Mouse (Mus musculus) ovary, adult 18-20 months (tissue): ENCODE results near the gene Gm37240.

Experiments
- DNase-seq: peaks from one replicate; pipeline ENCODE4 v3.0.0; 2022; ENCODE audit warnings: low spot score, mixed read lengths

Gm37240 gene

DNA sequence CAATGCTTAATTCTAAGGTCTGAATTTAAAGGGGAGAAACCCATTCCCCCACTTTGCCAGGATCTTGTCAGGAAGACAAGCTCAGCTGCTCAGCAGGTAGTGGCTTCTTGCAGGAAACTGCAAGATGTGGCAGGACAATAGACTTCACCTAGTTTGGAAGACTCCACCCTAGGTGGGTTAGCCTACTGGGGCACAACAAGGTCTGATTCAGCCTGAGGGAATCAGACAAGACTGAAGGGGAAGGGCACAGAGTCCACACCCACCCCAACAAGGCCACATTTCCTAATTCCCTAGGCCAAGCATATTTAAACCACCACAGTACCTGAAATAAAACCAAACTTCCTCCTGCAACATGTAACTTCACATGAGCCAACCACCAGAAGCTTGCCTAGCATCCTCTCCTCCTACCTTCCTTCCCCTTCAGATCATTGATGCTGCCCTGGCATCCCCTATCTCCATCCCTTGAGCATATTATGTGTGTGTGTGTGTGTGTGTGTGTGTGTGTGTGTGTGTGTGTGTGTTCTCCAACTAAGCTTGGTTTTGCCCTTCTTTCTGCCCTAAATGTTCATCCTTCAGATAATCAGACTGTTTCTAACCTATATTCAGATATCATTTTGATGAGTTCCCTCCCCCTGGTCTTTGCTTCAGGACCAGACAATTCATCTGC, 489.4 kb downstream of the Gm37240 start:
- DNase-seq = no peak

DNA sequence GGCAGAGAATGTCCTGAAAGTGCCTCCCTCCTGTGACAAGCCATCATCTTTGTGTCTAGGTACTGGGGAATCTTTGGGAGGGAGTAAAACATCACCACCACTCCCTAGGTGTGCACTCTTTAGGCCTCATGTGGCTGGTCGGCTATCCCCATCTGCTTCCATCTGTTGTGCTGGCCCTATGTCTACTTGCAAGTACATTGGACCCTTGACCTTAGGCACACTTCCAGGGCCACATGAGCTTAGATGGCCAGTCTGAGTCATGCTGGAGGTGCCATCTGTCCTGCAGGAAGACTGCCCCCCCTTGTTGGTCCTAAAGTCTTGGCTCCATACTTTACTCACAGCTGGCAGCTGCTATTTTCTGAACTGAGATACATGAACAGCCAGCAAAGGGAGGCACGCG, 493.9 kb downstream of the Gm37240 start:
- DNase-seq = no peak

DNA sequence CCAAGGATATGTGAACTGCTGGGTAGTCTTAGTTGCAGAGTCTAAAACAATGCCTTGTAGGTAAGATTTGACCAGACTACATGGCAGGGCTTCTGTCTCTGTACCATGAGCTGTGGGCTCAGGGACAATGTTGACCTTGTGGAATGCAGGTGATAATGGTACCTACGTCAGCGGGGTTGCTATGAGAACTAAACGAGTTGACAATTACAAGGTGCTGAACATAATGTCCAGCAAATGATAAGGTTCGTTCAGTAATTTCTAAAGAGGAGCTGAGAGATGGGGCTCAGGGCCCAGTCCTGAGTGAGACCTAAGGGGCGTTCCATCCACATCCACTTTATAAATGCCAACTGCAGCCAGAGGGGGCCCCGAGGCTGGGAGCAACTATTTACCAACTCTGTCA, 495.6 kb downstream of the Gm37240 start:
- no peak for DNase-seq

DNA sequence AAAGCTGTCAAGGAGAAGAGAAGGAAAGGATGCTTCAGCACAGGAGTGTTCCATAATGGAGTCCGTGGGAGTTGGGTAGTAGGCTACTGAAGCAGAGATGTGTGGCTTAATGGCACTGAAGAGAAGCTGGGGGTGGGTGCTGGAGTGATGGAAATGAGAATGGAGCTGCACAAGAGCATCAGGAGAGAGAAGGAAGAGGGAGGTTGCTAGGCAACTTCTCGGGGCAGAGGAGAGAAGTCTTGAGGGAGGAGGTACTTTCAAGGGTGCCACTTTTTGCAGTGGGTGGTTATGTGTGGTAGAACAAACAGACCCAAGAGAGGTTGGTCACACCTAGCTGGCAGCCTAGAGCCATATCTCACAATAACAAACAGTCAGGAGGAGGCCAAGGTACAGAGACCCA, 496.2 kb downstream of the Gm37240 start:
- DNase-seq = no peak

DNA sequence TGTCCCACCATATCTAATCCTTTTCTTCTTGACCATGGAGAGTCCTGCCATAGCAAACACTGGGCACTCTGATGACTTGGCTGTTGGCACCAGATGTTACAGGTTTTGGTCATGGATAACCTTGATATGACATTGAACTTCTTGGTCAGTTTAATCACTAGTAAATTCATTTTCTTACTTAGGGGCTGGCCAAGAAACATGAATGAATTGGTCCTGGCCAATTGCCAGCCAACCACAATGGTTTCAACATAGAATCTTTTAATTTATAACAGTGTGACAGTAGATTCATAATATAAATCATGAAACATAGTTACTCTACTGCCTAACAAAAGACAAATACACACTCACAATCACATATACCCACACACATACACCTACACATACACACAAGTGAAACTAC, 501.9 kb downstream of the Gm37240 start:
- no peak for DNase-seq

DNA sequence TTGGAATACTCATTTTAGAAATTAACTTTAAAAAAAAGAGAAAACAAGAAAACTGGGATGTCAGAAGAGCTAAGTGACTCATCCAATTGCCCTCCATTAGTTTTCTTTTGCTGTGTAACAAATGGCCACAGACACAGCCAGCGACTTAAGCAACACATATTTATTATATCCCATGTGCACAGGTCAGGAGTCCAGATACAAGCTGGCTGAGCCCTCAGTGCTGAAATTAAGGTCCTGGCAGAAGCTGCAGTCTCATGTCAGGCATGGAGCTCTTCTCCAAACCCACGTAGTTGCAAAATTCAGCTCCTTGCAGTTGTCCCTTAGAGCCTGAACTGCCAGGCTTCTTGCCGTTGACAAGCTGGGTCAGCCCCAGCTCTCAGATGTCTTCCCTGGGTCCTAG, 504.0 kb downstream of the Gm37240 start:
- no peak for DNase-seq

DNA sequence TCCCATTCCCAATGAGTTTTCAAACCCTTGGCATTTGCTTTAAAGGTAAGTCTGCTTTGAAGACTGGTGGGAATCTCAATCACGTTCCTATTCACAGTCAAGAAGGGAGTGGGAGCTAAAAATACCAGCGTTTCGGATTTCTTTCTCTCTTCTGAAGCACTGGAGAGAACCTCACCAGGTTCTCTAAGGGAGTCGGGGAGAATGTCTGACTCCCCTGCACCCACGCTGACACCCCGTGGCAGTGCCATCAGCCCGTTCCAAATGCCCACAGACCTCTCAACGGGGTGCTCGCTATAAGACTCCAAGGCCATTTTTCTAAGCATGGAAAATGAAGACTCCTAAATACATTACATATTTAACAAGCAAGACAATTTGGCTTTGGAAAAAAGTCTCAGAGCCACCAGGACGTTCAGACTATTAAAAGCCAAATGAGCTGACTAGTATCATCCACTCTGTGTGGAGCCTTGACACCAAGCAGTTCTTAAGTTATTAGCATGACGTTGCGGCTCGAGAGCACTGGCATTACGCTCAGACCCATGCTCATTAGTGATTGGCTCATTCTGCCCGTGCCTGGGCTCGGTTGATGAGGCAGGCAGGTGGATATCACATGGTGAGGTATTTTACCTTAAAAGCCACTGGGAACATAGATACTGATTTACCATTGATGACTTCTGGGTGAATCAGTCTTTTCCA, 508.5 kb downstream of the Gm37240 start:
- DNase-seq = no peak

DNA sequence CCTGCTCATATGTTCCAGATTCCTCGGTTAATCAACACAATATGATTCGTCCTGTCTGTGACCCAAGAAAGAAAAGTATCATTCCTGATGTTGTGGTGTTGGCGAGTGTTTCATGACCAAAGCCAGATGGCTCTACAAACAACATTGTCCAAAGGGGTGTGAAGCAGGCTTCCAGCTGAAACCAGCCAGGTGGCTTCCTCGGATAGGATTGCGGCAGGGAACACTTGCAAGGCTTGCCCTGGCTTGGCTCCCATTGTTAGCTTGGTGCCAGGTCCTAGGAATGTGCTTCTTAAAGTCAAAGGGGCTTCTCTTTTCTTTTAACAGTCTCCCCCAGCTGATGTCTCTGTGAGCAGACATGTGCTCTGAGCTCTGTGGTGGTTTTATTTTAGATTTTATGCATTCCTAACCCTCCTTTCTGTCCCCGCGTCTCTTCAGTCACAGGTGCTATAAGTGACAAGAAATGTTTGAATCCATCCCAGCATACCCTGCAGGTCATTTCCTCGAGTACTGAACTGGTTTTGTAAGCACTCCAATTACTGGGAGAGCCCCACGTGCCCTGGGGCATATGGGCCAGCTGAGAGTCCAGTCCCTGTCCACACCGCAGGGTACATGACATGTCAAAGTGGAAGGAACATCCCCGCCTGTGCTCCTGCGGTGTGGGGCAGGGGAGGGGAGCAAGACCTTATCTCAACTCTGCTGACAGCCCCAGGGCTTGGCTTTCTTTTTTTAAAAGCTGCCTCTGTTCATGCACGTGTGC, 509.2 kb downstream of the Gm37240 start:
- no peak for DNase-seq

DNA sequence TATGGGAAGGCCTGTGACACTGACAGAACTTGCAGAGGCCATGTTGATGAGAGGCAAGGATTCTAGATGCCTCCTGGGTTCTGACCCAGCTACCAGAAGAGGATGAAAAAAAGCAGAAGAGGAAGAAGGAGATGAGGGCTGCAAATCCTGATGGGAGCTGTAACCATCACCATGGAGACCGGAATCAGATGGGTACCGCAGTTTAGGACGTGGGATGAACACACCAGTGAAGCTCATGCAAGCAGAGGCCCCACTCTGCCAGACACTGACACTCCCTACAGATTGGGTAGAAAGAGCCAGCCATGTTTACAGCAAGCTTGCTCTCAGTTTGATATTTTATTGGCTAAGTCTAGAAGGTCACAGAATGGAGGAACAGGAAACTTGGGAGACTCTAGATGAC, 509.8 kb downstream of the Gm37240 start:
- DNase-seq = no peak

DNA sequence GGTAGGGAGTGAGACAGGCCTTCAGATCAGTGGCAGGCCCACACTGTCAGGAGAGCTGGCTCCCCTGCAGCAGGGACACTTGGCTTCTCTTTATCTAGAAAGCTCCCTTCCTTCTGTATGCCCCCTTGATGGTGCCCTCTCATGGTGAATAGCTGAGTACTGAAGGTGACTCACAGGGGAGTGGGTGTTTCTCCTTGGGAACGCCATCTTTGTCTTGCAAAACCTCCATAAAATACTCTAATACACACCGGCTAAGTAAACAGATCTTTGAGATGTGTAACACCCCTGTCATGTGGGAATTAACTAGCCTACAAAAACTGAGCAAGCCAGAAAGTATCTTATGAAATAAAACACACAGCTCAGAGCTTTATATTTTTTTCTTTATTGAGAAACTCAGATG, 510.8 kb downstream of the Gm37240 start:
- DNase-seq = no peak

DNA sequence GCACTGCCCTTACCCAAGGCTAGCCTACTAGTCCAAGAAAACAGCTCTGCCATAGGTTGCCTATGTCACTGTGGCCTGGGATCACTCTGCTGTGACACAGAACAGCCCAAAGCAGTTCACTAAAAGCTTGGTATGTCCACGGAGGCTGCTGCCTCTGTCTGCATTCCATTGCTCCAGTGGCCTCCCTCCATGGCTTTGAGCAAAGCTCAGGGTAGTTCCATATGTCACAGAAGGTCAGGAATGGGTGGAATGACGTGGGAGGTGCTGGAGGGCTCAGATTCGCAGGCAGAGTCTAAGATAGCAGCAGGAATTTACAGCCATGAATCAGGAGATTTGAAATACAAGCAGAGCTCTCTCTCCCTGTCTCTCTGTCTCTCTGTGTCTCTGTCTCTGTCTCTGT, 514.3 kb downstream of the Gm37240 start:
- DNase-seq = no peak

DNA sequence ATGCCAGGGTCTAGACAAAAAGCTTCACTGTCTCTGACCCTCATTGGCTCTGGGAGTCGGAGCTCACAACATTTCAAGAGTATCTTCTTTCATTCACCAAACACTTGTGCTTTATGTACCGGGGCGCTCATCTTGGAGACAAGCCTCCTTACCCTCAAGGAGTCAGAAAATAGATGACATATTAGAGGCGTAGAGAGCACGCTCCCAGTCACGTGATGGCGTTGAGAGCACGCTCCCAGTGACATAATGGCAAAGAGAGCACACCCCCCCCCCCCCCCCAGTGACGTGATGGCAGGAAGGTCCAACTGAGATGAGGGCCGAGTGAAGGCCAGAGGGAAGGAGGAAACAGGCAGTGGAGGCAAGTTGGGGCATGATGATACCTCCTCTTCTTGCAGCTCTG, 517.5 kb downstream of the Gm37240 start:
- DNase-seq = no peak

DNA sequence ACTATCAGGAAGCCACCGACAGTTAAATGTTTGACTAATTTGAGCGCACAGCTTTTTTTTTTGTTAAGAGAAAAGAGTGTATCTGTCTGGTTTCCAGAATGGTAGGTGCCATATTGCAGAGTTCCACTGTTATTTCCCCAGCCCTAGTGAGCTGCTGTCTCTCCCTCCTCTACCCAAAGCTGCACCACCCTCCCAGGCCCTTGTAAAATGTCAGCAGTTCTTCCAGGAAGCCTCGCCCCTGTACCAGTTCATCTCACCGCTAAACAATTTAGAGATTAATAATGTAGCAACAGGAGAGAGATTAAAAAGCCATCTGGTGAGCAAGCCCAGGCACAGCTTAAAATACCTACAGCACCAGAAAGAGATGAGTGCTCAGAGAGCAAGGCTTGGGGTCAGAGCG, 518.2 kb downstream of the Gm37240 start:
- DNase-seq = no peak

DNA sequence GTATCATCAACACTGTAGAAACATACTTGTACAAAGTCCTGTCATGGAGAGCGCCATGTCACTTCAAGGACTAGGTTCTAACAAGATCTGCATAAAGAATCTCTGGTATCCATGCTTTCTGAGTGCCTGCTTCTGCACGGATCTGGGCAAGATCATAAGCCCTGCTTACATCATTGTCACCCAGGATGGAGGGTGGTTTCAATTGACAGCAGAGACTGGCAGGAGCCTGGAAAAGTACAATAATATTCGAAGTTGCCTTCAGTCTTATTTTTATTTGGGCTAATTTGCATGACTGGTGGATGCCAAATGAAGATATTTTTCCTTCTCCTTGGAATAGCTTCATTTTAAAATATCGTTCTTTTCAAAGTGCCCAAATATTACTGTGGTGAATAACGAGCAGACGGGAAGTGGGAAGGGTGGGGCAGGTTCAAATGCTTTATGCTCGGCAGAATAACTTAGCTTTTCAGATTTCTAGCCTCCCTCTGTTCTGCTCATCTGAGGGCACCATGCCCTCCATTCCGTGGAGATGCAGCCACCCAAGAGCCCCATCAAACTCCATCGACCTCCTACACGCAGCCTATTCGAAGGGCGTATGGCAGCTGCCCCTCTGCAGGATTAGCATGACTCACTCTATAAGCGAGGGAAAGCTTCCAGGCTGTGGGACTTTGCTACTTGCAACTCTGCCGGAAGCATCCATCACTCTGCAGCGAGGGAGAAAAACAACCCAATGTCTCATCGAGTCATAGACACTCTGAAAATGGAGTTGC, 518.8 kb downstream of the Gm37240 start:
- DNase-seq = no peak

DNA sequence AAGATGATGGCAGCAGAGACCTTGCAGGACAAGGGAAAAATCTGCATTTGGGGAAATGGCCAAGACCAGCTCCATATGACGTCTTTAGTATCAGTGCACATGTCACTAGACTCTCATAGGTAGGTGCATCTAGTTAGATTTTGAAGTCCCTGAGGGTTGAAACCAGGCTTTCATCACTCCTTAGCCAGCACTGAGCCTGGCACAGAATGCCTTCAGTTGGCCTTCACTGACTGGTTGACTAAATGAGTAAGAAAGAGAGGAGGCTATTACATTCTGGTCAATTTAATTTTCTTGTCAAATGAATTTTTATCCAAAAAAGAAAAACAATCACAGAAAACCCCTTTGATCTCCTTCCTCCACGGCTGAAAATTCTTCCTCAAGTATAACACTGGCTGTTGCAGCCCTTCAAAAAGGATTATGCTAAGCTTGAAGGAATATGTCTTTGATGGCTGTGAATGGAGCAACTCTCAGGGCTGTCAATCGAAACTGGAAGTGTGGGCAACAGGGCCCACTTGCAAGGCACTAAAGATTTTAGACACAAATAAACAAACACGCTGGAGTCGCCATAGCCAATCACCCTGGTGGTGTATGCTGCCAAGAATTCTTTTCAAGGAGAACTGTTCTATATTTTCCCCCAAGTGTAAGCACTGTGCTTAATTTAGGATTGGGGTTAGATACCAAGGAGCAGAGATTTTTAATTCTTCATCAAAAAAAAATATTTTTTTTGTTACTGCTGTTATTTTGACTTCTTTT, 522.6 kb downstream of the Gm37240 start:
- DNase-seq = no peak

DNA sequence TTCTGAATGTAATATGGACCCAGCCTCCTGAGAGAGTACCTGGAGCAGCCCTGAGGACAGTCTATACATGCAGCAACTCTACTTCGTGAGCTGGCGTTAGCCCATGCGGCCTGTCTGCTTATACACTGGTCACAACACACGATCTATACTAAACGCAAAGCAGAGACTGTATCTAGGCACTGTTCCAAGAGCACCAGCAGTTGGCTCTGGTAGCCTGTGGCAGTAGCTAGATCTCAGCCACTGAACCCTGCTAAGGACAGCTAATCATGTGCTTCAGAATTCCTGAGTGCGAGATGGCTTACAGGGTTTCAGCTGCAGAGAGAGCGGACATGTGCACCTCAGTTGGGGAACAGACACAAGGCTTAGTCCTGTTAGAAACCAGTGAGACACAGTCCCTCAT, 524.4 kb downstream of the Gm37240 start:
- DNase-seq = no peak

DNA sequence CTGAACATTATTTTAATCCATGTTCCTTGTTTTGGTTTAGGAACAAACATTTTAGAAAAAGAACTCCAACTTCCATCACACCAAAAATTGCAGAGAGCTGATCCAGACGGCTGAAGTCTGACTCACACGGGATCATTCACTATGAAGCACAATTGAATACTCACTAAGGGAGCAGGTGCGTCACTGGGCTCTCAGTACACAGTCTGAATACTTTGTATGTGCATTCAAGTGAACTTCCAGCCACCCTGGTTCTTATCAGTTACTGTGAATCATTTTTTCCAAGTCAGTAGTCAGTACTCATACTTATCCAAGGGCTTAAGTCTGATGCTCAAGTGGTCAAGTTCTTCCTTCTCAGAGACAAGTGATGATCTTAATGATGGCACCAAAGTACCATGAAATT, 530.9 kb downstream of the Gm37240 start:
- no peak for DNase-seq

DNA sequence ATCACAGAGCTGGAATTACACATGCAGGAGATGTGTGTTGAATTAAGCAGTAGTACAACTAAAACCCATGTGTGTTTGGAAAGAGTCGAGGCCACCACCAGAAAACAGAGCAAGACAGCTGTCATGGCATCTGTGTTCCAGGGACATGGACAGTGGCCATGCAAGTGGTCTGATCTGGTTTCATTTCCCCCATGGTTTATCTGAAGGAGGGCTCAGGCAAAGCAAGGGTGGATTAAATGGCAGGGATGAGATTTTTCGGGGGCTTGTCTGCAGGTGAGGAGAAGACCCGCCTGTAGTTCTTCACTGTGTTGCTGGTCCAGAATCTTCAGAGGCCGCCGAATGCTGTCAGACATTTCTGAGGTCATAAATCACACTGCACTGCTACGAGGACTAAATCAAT, 539.3 kb downstream of the Gm37240 start:
- DNase-seq = no peak

DNA sequence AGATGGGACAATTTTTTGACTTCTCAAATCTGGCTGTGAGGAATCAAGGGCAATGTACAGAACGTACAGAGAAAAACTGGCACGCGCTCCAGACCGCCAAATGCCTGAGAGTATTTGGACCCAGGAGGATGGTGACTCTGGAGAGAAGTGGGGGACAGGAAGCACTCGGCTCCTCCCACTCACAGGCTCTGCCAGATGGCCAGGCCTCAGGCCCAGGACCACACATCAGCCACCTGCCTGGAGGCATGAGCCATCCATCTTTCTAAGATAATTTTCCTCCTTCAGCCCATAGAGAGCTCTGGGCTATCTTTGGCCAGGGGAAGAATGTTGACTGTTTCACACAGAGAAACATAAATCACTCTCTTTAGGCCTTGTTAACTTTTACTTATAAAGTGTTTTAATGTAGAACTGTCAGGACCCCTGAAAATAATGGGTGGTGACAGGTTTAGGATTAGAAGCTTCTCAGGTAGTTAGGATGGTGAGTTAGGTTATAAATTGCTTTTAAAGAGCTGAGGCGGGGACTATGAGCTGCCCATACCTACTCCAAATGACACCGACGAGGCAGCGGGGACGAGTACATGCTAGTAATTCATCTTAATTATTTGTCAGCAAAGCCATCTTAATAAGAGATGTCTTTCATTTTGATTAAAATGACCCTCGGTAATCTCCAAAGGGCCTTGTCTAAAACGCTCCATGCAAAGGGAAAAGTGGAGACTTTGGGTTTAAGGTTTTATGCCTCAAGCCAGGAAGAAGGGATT, 546.0 kb downstream of the Gm37240 start:
- DNase-seq = no peak

DNA sequence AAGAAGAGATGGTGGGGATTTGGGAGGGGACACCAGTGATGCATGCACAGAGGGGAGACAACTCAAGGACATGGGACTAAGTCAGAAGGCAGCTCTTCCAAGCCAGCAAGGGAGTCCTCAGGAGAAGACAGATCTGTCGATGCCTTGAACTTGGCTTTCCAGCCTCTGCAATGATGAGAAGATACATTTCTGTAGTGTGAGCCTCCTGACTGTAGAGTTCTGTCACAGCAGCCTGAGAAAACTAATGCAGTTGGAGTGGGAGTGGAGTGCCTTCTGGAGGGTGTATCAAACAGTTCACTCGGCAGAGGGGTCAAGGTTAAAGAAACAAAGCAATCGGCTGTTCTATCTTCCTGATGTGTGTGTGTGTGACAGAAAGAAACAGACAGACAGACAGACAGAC, 546.8 kb downstream of the Gm37240 start:
- no peak for DNase-seq

DNA sequence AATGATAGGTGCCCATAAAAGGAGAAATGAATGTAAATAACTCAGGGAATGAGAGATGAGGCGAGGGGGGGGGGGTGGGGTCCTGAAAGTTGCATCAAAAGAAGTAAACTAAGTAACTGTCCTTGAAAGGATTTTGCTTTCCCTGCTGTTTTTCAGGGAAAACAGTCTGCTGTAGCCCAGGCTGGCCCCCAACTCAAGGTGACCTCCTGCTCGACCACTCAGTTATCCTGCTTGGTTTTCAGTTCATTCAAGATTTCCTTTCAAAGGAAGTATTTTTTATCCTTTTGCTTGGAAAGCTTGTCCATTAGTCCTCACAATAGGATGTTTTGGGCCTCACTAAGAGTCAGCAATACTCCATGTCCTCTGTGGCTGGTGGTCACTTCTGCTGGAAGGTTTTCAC, 547.4 kb downstream of the Gm37240 start:
- DNase-seq = no peak
